In the genomic region with DNA sequence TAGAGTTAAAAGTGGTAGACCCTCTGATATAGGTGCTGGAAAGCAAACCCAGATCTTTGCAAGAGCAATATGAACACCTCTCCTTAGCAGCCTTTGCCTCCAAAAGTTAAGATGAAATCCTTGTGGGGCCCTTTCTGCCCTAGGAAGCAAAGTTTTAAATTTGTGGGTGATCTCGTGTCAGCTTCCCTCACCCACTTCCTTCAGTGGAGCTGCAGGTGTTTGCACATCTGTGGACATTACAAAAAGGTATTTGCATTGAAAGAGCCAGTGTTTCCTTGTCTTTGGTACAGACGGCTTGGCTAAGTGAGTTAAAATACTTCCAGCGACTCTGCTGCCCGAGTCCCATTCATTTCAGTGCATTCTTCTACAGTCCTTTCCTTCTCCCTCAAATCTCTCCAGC, we compare ENCODE assay signal across 15 mouse cellular contexts.
A peak's percentile ranks its signal among the peaks of the same experiment; 100 is the strongest.
DNase-seq lines count a peak whose midpoint lies in the region; ATAC-seq lines count a peak whose summit lies in the region.
"Had no signal": no experiment of that assay in that cellular context is flagged by ENCODE, and none has a peak within 500 bp of the region (broad histone marks: within the 10 kb centered on the region; RNA-seq: fewer than 3 reads in every experiment).

No protein-coding gene starts in this region.

- no peaks in the 10 kb centered on the region for H3K9me3 ChIP-seq in heart, embryonic 12.5 days (replicated peaks)
- H3K9me3 ChIP-seq in heart, embryonic 11.5 days (replicated peaks; ENCODE audit: control insufficient read depth, low read length): no peaks in the 10 kb centered on the region
- H3K9me3 ChIP-seq in midbrain, embryonic 16.5 days (replicated peaks; ENCODE audit: control insufficient read depth, low read length, poor library complexity, severe bottlenecking): no peaks in the 10 kb centered on the region
- H3K9me3 ChIP-seq: embryonic facial prominence, embryonic 15.5 days had no signal

- H3K4me2 ChIP-seq in heart, embryonic 12.5 days: no peak overlapping the region
- H3K4me2 ChIP-seq in heart, embryonic 11.5 days: no peak overlapping the region
- H3K4me2 ChIP-seq in midbrain, embryonic 16.5 days (ENCODE audit: low read length): no peak overlapping the region
- H3K4me2 ChIP-seq: embryonic facial prominence, embryonic 15.5 days had no signal

- no peak overlapping the region for H3K4me3 ChIP-seq in heart, embryonic 12.5 days
- no peak overlapping the region for H3K4me3 ChIP-seq in heart, embryonic 11.5 days (ENCODE audit: low read depth, low read length)
- H3K4me3 ChIP-seq in midbrain, embryonic 16.5 days (ENCODE audit: low read depth, low read length): no peak overlapping the region
- H3K4me3 ChIP-seq: embryonic facial prominence, embryonic 15.5 days had no signal

- 0 out of 2 replicates have a peak overlapping the region, but pooled peaks have one; percentile 1 for H3K9ac ChIP-seq in heart, embryonic 12.5 days
- H3K9ac ChIP-seq in heart, embryonic 11.5 days (ENCODE audit: low read depth, low read length): no peak overlapping the region
- no peak overlapping the region for H3K9ac ChIP-seq in midbrain, embryonic 16.5 days (ENCODE audit: low read depth, low read length)
- H3K9ac ChIP-seq: embryonic facial prominence, embryonic 15.5 days; liver, postnatal 0 days had no signal

- no peak for ATAC-seq in heart, embryonic 12.5 days (ENCODE audit: insufficient number of reproducible peaks, low FRiP score)
- no peak for ATAC-seq in heart, embryonic 11.5 days (replicated peaks; ENCODE audit: insufficient number of reproducible peaks, low FRiP score, low TSS enrichment)
- no peak for ATAC-seq in midbrain, embryonic 16.5 days
- ATAC-seq: activated CD4-positive, CD25-positive, alpha-beta regulatory T cell, adult 4 months; liver, postnatal 0 days; Patski had no signal

- DNase-seq in thymus, postnatal 0 days (ENCODE audit: low spot score): peak; percentile 65
- DNase-seq in thymus, adult 18-20 months: no peak
- DNase-seq in retina, embryonic 14.5 days (ENCODE audit: low spot score): no peak
- no peak for DNase-seq in kidney, adult 18-20 months
- DNase-seq: B cell, adult 2 months; kidney, adult 2 months; liver; liver, postnatal 0 days had no signal

- peaks cover 6% of the 10 kb centered on the region; the same call in 1 of the 2 replicates for H3K27me3 ChIP-seq in heart, embryonic 12.5 days (replicated peaks)
- H3K27me3 ChIP-seq in heart, embryonic 11.5 days (ENCODE audit: control insufficient read depth, insufficient read depth, low read length): no peaks in the 10 kb centered on the region; the same call in 1 of the 2 replicates
- no peaks in the 10 kb centered on the region for H3K27me3 ChIP-seq in midbrain, embryonic 16.5 days (ENCODE audit: control insufficient read depth, insufficient read depth, low read depth, low read length)
- H3K27me3 ChIP-seq: embryonic facial prominence, embryonic 15.5 days; Patski had no signal

- WGBS in heart, embryonic 12.5 days: 83% methylated on average over 4 of the region's 4 CpGs
- 79% methylated on average over 4 of the region's 4 CpGs for WGBS in heart, embryonic 11.5 days (ENCODE audit: insufficient replicate concordance)
- WGBS in midbrain, embryonic 16.5 days: 37% methylated on average over 4 of the region's 4 CpGs

- H3K4me1 ChIP-seq in heart, embryonic 12.5 days (replicated peaks): peaks cover 37% of the 10 kb centered on the region
- peaks cover 14% of the 10 kb centered on the region for H3K4me1 ChIP-seq in heart, embryonic 11.5 days (ENCODE audit: control insufficient read depth, insufficient read depth, low read length)
- H3K4me1 ChIP-seq in midbrain, embryonic 16.5 days (ENCODE audit: control insufficient read depth, insufficient read depth, low read length): peaks cover 52% of the 10 kb centered on the region

- H3K36me3 ChIP-seq in heart, embryonic 12.5 days: peaks cover 8% of the 10 kb centered on the region; the same call in 1 of the 2 replicates
- no peaks in the 10 kb centered on the region for H3K36me3 ChIP-seq in heart, embryonic 11.5 days (ENCODE audit: control insufficient read depth, insufficient read depth, low read length)
- peaks cover 6% of the 10 kb centered on the region; the same call in 1 of the 2 replicates for H3K36me3 ChIP-seq in midbrain, embryonic 16.5 days (ENCODE audit: control insufficient read depth, insufficient read depth, low read length)

- H3K27ac ChIP-seq in heart, embryonic 12.5 days (ENCODE audit: poor library complexity, severe bottlenecking): no peak overlapping the region
- H3K27ac ChIP-seq in heart, embryonic 11.5 days (ENCODE audit: low read depth, low read length): no peak overlapping the region
- peak overlapping the region; percentile 29 for H3K27ac ChIP-seq in midbrain, embryonic 16.5 days (ENCODE audit: low read length)
- H3K27ac ChIP-seq: embryonic facial prominence, embryonic 15.5 days; stomach, postnatal 0 days had no signal
